Mouse (Mus musculus): ENCODE measurements at regions not wholly inside any gene's neighbourhood (a gene's known extent, or its start where the extent isn't known, plus 50 kb on each side); places are given as distances from the start of the nearest gene placed in this dataset.
"Not testable (repeated sequence)": the region's sequence is repeated elsewhere in the genome, so short reads cannot be mapped to it uniquely, and the experiment has no call there.

DNA sequence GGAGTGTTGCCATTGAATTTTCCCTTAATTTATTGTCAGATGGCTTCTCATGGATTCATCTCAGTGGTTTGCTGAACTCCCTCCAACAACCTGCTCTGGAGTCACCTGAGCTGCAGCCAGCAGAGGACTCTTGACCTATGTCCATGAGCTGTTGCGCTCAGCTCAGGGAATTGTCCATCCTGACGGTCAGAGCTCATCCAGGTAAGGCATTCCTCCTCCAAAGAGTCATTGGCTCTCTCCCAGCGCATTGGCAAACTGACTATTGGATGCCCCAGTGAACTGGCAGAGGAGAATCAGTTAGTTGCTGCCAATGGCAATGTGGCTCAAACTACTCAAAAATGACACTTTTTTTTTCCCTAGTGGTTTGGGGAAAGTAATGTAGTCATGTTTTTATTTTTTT, 345.3 kb upstream of the Fign start:
- DNase-seq (ENCODE audit: low read depth, low spot score): no peak

DNA sequence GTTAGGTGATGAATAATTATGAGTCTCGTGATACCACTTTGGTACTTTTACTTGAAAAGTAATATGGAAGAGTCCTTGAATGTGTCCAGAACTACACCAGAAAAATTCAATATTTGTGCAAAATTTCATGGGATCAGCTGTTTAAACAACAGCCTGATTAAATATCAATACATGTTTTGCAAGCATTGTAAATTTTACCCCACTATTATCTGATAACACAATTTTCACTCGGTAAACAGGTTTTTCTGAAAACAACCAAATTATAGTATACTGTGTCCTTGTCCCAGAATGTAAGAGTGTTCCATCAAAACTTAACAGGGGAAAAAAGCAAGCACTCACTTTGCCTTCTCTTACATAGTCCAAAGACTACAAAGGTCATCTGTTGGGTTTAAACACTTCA, 343.1 kb upstream of the Fign start:
- DNase-seq (ENCODE audit: low read depth, low spot score): no peak

DNA sequence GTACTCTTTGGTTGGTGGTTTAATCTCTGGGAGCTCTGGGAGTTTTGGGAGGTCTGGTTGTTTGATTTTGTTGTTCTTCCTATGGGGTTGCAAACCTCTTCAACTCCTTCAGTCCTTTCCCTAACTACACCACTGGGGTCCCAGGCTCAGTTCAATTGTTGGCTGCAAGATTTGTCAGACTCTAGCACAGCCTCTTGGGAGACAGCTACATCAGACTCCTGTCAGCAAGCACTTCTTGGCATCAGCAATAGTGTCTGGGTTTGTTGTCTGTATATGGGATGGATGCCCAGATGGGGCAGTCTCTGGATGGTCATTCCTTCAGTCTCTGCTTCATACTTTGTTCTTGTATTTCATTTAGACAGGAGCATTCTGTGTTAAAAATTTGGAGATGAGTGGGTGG, 319.3 kb upstream of the Fign start:
- not testable (repeated sequence) for DNase-seq (ENCODE audit: low read depth, low spot score)

DNA sequence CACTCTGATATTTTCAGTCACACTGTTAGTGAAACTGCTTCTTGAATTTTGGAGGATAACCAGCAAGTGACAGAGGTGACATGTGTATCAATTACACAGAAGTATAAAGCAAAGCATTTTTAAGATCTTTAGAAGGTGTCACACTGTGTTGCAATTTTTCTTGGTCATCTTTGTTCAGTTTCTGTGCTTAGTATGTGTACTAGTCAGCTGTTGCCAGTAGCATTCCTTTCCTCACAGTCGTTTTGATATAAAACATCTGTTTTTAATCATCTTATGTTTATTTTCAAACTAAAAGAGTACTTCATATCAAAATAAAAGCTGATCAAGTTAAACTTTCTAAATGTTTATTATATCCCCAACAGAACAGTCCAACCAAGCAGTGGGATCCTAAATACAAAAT, 316.0 kb upstream of the Fign start:
- no peak for DNase-seq (ENCODE audit: low read depth, low spot score)

DNA sequence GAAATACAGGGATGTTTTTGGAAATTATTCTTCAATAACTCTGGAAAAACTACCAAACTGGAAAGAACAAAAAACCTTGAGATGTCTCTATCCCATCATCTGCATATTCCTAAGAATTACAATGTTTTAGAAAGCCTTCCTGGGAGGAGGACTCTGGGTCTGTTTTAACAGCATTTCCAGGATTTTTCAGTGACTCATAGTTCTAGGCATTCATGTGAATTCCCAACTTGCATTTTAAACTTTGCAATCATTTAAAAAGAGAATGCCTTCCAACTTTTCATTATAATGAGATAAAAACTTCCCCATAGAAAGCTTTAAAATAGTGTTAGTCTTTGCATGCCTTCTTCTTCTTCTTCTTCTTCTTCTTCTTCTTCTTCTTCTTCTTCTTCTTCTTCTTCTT, 315.4 kb upstream of the Fign start:
- no peak for DNase-seq (ENCODE audit: low read depth, low spot score)

DNA sequence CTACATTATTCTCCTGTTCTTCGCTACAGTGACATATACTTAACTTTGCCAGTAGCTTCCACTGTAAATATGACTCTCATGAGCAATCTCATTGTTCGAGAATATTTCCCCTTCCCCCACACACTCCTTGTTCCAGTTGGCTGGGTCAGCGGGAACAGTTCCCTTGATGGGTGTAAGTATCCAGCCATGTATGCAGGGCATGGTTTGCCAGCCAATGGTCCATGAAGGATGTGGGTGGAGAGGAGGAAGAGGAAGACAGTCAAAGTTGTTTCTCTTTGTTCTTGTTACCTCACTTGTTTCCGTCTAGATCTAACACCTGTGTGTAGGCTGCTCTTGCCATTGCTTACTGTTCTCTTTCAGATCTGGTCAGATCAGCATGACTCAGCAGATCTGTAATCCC, 298.1 kb upstream of the Fign start:
- no peak for DNase-seq (ENCODE audit: low read depth, low spot score)

DNA sequence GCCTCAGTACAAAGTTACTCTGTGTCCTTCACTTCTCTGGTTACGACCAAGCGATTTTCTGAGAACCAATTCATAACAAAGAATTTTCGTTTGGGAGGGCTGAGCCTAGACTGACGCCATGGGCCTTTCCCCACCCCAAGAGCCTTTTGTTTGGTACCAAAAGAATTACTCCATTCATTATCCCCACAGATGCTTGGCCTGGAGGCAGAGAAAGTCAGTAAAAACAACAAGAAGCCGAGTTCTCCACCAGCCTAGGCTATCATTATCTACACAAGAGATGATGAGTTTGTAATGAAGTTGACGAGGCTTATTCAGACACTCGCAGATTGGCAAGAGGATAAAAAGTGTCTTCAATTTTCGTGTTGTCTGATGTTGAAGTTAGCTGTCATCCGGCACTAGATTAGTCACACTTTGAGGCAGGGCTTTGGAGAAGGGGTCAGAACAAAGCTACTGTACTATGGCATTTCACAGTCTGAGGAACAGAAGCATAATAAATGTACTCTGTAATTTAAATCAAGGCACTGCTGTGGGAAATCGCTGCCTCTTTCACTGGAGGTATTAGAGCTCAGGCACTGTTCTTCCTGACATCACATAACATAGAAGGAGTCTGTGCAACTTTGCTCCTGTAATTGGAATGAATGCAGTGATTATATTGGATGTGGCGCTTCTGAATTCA, 296.9 kb upstream of the Fign start:
- peak; percentile 68 for DNase-seq (ENCODE audit: low read depth, low spot score)

DNA sequence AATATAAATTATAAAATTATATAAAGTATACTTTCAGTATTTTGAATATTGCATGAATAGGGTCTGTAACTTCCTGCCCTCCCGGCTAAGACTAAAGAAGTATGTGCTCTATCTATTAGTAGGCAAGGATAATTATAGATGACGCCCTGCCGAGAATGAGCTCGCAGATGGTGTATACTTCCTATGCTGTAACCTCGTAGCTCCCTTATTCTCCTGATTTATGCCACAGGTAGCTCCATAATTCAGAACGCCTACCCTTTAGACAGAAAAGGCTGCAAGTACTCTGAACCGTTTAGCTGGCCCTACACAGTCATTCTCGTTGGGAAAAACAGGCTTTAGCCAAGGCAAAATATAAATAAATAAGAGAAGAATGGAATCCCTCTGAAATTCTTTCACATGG, 296.4 kb upstream of the Fign start:
- DNase-seq (ENCODE audit: low read depth, low spot score): no peak

DNA sequence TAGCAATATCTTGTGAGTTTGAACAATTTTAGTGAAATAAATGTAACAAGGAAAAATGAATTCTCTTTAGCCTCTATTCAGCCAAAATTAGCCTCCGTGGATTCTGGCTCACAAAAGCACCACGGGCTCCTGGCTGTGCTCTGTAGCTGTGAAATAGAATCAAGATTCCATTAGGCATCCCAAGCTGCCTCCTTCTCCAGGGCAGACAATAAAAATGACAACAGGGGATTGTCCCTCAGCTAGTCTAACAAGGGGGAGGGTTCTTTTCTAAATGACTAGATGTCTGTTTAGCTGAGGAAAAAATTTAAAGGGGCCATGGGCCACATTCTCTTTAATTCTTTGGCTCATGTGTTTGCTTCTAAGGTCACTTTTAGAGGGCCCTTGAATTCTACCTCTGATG, 272.0 kb upstream of the Fign start:
- peak; percentile 32 for DNase-seq (ENCODE audit: low read depth, low spot score)

DNA sequence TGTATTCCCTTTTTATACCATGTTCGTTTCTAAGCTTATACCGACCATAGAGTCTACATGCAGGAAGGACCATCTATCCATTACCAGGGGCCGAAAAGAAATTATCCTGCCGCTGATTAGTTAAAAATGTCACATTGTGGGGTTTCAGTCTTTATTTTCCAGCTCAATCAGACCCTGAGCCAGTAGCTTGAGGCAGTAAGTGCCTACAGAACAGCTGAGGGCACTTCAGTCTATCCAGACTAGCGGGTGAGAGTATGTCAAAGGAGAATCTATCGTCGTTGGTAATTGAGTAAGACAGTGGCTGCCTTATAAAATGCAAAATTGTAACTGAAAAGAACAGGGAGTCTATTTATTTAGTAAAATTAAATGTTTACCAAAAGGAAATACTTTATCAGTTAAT, 269.4 kb upstream of the Fign start:
- DNase-seq (ENCODE audit: low read depth, low spot score): no peak

DNA sequence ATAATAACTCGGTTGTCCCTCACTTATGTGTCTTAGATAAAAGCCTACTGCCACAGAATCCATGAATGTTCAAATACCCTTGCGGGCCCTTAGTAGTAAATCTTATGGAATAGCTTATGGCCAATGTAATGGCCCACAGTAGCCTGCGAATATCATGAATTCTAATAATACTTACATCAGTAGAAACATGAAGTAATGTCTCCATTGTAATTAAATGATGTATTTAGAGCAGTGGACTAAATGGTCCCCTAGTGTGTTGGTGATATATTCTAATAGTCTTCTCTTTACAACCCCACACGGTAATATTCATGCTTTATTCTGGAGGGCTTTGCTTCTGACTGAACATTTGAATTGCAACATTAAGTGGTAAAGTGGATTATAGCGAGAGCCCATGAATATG, 268.7 kb upstream of the Fign start:
- no peak for DNase-seq (ENCODE audit: low read depth, low spot score)

DNA sequence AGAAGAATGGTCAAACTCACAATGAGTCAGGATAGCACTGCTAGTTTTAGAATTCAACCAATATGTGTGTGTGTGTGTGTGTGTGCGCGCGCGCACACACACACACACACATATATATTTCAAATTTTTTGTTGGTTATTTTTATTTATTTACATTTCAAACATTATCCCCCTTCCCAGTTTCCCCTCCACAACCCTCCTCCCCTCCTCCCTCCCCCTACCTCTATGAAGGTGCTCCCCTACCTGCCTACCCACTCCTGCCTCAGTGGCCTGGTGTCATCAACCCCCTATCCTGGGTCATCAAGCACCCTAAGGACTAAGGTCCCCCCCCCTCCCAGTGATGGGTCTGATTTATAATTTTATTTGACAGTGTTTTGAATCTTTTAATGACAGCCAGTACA, 258.4 kb upstream of the Fign start:
- no peak for DNase-seq (ENCODE audit: low read depth, low spot score)

DNA sequence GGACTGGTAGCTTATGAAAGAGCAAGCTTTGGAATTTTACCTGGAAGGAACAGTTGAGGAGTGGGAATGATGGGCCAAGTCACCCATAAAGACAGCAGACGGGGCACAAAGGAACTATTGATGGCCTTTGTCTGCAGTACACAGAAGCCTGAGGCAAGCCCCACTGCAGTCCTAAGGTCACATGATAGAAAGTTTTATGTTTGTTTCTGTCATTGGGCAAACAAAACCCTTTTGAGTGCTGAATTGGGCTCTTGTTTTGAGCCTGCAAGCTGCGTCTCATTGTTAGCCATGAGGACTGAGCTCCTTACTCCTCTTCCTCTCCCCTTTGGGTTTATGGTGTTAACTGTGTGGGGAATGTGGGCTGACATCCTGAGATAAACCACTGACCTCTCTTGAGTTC, 227.7 kb upstream of the Fign start:
- DNase-seq (ENCODE audit: low read depth, low spot score): peak; percentile 72
